Mouse (Mus musculus) MN1 (cell line): ENCODE measurements at regions not wholly inside any gene's neighbourhood (a gene's known extent, or its start where the extent isn't known, plus 50 kb on each side); places are given as distances from the start of the nearest gene placed in this dataset.
"Not testable (repeated sequence)": the region's sequence is repeated elsewhere in the genome, so short reads cannot be mapped to it uniquely, and the experiment has no call there.

Experiments
- DNase-seq: peaks from one replicate; pipeline ENCODE4 v3.0.0-alpha.2; 2016; ENCODE audit warnings: low spot score

DNA sequence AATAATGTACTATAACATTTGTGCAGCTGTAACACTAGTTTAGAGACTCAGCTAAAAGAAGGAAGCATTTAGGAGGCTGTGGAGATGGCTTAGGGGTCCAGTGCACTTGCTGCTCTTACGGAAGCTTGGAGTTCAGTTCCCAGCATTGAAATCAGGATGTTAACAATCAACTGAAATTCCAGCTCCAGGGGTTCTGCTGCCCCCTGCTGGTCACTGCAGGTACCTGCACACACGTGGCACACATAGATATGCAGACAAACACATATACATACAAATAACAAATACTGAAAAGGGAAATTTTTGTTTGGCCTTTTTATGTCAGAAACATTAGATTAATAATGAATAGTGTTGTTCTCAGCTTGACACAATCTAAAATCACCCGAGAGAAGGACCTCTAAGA is 322.5 kb downstream of the Ajap1 start:
- DNase-seq: no peak

DNA sequence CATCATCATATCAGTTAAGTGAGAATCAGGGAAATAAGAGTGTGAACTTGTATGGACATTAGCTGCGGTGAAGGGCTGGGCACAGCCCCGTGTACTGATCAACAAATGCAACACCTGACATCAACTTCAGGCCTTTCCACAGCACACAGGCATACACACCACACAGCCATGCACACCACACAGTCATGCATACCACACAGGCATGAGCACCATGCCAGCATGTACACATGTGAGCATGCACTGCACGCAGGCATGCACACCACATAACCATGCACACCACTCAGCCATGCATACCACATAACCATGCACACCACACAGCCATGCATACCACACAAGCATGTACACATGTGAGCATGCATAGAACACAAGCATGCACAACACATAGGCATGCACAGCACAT is 325.0 kb downstream of the Ajap1 start:
- DNase-seq: no peak

GRCm38 (mm10) chr4:153152923-153153322 is 329.7 kb downstream of the Ajap1 start:
- DNase-seq: not testable (repeated sequence)

DNA sequence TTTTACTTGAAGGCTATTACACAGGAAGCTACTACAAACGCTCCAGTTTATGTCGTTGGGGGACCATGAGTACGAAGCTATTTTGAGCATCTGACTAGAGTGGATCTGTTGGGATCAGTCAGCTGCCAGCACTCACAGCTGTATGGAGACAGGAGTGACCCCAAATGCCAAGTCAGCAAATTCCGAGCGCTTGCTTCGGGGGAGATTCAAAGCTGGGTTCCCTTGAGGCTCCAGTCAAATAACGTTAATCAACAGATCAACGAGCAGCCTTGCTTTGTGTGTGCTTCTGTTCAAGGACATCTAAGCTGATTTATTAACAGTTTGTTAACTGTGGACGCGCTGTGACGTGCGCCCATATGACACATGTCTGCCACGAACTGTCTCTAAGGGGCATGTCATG is 349.5 kb downstream of the Ajap1 start:
- DNase-seq: no peak

DNA sequence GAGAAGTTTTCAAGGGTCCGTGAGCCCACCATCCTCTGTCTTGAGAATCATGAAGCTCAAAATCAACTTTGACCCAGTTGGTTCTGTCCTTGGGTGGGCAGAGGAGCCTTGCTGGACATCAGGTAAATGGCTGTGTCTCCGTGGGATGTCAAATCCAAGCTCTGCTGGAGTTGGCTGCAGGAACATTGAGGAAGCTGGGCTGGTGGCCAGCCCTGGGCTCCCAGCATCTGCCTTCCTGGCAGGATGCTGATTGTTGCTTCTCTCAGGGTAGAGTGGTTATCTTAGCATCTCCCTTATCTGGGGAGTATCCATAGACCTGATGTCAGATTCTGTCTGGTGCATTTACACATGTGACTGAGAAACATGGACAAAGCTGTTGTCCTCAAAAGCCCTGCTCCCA is 353.3 kb downstream of the Ajap1 start:
- DNase-seq: no peak

DNA sequence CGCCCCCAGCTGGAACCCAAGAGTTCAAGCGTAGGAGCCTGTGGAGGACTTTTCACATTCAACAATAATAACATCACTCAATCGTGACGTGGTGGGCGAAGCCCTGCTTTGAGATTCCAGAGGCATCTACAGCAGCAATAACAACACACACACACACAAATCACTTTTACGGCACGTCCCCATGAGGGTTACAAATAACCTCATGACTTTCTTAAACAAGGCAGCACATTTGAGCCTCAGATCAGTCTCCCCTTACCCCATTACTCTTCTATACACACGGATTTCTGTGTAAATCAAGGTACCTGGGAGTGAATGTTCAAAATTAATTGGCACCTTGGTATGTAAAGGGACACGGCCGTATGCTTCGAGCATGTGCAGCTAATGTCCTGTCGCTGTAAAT is 354.4 kb downstream of the Ajap1 start:
- no peak for DNase-seq

- no peak for DNase-seq
Measured at GRCm38 (mm10) chr4:153120480-153120879, 362.1 kb downstream of the Ajap1 start.

DNA sequence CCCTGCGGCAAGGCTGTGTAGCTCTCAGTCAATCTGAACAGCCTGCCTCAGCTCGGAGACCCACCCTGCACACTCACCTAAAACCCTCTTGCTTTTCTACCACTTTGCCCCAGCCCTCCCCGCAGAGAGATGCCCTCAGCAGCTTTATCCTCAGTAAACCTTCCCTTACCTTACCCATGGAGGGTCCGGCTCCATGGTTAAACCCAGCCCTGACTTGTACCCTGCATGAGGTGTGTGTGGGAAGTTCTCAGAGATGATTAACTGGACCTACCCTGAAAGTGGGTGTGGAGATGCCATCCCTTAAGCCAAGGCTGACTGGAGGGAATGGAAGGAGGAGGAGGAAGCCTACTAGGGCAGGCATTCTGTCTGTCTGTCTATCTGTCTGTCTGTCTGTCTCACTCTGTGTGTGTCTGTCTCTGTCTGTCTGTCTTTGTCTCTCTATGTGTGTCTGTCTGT is 362.9 kb downstream of the Ajap1 start:
- no peak for DNase-seq

DNA sequence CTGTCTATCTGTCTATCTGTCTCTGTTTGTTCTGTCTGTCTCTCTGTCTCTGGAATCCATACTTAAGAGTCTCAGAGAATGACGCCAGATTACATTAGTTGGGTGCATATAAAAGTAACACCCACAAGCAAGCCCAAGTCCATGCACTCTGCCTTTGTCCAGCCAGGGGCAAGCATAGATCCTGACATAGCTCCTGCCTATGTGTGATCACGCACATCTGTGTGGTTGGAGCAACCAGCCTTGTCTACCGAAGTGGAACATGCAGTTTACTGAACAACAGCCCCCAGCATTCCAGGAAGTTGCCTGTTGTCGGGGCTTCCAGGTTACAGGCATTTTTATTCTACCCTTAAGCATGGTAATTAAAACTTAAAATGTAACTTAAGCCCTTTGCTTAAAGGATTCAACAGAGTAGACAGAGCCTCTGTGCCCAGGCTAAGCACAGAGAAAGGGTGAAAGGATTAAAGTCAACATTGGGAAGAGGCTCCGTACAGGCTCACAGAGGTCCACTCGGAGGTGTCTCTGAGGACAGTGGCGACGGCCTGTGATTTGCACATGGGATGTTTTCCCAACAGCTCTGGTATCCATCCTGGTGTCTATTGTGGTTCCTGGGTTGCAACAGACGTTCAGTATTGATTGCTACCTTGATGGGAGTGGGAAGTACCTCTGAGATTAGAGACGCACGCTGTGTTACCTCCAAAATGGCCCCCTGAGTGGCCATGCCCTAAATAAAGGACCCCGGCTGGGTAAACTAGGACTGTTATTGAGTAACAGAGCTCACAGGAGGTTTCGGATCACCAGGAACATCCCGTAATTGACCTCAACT is 363.6 kb downstream of the Ajap1 start:
- no peak for DNase-seq

GRCm38 (mm10) chr4:153114998-153115397 is 367.6 kb downstream of the Ajap1 start:
- no peak for DNase-seq

DNA sequence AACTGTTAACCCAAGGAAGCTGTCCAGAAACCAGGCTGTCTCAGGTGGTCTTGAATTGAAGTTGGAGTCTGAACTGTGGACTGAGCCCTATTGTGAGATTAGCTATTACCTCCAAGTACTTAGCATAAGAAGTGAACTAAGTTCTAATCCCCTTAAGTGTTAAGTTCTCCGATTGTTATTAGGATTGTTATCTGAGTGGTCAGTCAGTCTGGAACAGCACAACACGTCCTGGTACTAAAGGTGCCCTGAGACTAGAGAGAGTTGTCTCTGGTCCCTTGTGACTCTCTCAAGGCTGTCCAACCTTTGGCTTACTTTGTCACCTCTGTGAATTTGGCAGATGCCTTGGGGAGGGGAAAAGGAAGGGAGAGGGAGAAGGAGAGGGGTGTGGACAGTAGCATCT is 369.0 kb downstream of the Ajap1 start:
- DNase-seq: no peak

GRCm38 (mm10) chr4:153110291-153110746 is 372.3 kb downstream of the Ajap1 start:
- DNase-seq: no peak

DNA sequence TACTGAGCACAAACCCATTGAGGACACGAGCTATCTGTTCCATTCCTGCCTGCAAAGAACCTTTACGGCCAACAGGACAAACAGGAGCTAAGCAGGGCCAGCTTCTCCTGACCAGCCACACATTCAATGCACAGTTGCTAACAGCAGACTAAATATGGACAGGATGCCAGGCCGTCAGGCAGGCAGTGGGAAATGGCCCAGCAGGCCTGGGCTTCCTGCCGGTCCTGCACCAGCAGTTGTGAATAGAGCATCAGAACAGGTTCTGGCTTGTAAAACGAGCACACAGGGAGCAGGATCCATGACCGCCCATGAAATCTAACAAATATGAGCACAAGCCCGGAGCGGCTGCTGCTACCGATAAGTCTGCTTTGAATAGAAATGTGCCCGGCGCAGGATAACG is 384.0 kb downstream of the Ajap1 start:
- DNase-seq: no peak

- no peak for DNase-seq
Measured at GRCm38 (mm10) chr4:153097601-153098000, 385.0 kb downstream of the Ajap1 start.

DNA sequence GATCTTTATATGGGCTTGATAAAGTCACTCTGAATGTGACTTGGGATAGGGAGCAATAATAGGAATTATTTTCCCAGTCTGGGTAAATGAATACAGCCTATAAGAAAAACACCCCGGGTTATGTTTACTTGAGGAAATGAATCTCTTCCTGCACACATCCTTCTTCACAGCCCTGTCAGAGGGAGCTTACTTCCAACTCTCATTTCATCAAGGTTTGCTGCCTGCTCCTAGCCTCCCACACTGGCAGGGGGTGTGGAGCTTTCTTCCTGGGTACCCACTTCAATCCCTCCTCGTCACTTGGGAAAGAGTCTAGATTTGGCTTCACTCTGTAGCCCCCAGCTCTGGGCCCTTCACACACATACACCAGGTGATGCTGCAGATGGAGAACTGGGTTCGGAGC is 389.5 kb downstream of the Ajap1 start:
- no peak for DNase-seq

GRCm38 (mm10) chr4:153082166-153082565 is 400.4 kb downstream of the Ajap1 start:
- DNase-seq: no peak

GRCm38 (mm10) chr4:153074590-153074989 is 408.0 kb downstream of the Ajap1 start:
- DNase-seq: no peak

GRCm38 (mm10) chr4:153070190-153070745 is 412.3 kb downstream of the Ajap1 start:
- DNase-seq: no peak

DNA sequence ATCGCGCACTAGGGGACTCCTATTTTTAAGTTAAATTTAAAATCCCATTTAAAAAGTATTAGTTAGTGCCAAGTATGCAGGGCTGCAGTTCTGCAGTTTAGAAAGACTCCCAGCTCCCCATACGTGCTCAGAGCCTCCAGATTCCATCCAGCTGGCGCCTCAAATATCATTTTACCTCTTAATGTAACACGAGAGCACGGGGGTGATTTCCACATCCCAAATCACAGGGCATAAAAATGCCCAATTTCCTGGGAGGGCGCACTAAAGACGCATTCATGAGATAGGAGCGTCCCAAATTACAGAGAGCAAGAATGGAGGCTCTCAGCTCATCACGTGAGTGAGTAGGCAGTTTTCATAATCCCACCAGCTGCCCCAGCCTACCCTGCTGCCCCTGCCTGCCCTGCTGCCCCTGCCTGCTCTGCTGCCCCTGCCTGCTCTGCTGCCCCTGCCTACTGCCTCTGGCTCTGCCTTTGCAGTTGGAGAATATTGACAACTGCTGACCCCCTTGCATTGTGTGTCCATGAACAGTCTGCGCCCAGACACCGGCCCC is 414.1 kb downstream of the Ajap1 start:
- no peak for DNase-seq

- DNase-seq: no peak
Measured at GRCm38 (mm10) chr4:153064021-153064605, 418.5 kb downstream of the Ajap1 start.

GRCm38 (mm10) chr4:153063402-153063801 is 419.2 kb downstream of the Ajap1 start:
- DNase-seq: no peak

DNA sequence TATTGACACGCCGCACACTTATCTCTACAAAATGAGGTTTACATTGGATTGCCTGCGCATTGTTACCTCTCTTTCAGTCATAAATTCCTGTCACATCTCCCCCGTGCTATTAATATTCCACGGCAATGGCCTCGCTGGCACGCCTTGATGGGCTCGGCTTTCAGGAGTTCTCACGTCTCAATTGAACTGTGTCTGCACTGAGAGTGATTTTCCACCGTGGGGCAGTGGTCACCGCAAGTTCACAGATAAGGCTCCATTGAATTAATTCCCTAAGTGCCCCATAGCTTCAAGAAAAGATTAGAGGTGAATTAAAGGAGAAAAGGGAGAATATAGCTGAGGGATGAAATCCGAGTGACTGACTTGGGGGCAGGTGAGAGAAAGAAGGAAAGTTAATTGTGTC is 424.5 kb downstream of the Ajap1 start:
- DNase-seq: no peak

DNA sequence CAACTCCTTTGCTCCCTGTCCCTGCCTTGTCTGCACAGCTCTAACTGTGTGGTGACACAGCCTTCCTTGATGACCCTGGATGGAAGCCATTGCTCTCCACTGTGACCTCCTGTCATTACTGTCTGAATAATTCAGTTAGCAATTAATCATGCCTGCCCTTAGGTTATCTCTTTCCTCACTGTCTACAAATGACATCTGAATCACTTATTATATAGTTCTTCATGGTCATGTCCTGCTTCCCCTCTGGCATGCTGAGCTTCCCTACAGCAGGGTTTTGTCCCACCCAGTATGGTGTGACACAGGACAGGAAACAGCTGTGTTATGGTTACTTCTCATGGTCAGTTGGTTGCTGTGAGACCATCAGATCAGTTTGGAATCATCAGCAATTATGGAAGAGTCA is 458.9 kb downstream of the Ajap1 start:
- DNase-seq: no peak
